Mouse (Mus musculus) activated CD4-positive, CD25-positive, alpha-beta regulatory T cell, adult 4 months (primary cell): ENCODE data around the gene Omd. TPM values are rescaled to one million over a fixed set of nuclear protein-coding genes. Genes with fewer than 3 reads are reported as not detected.
"Not testable (repeated sequence)": the region's sequence is repeated elsewhere in the genome, so short reads cannot be mapped to it uniquely, and the experiment has no call there.

Experiments used
- ATAC-seq: one replicate; pipeline ENCODE4 v1.8.0; 2017
- polyA plus RNA-seq, 2 experiments: library from polyadenylated mRNA; unstranded; fragments of 100-300 nt; shearing (Covaris generic); gene quantifications; one replicate each; pipeline ENCODE4 v1.2.1; 2017

Gene Omd
- polyA plus RNA-seq: under 1 TPM; 0.41 to 0.65 TPM

DNA sequence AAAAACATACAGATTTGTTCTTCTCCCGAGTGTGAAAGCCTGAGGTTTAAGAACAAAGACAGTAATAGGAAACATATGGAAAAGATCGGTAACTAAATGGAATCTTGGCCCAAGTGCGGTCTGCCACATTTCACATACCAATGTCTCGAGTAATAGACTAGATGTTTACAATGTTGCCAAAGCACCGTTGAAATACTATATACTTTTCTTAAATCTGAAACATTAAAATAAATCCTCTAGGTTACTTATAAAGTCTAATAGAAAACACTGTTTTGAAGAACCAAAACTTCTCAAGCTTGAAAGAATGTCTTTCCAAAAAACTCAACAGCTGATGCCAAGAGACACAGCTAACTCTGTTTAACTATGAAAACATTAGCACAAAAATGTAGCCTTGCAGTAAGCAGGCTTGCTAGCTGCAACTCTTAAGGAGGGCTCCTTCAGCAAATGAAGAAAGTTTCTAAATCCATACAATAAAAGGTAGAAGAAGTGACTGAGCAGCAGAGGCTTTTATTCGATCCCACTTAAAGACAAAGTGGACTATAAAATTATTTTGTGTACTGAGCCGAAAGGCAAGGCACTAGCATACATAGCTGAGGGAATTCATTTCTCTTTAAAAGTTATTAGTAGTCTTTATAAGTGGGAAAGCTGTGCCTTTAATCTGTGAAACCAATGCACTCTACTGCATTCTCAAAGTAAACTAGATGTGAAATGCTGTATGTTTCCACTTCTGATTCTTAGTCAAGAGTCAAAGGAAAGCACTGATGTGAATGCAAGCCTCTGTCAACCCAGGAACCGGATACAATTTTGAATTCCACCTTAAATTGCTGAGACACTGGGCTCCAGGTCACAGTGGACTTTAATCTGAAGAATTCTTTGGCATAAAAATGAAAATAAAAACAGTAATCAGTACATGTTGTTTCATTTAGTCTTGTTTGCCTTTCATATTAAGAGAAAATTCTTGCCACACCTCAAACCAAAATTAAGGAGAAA, at the start of gene Omd:
TSS of gene Omd (plus strand) at position 922 of the 990 bp plus-strand sequence.
- no peak for ATAC-seq

DNA sequence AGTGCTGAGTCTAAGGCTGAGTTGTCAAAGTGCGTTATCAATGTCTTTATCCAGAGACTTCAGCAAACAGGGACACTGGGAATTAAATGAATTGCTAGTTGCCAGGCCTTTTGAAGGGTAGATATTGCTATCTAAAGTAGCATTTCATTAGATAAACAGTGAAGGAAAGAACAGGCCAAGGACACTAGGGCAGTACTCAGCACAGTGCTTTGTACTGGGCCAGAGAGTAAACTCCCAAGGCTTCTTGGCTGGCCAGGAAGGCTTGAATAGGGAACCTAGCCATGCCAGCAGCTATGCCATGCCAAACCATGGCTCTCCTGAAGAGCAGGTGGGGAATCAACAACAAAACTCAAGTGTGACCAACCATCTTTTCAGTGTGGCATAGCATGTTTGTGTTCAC, 45.3 kb upstream of the Omd start:
- ATAC-seq: no peak

DNA sequence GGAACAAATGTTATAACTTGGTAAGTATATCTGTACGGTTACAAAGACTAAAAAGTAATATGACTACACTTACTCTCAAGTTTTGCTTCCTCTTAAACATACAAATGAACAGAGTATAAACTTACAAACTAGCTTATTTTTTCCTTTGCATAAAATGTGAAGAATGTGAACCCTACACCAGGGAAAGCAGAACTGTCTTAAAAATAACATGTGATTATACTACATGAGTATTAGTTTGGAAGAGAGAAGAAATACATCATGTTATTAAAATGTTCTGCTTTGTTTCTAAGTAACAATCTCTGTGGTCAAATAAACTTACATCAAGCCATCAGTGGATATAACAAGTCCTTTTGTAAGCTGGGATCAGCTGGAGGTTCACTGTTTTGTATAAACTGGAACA, 43.6 kb upstream of the Omd start:
- no peak for ATAC-seq

DNA sequence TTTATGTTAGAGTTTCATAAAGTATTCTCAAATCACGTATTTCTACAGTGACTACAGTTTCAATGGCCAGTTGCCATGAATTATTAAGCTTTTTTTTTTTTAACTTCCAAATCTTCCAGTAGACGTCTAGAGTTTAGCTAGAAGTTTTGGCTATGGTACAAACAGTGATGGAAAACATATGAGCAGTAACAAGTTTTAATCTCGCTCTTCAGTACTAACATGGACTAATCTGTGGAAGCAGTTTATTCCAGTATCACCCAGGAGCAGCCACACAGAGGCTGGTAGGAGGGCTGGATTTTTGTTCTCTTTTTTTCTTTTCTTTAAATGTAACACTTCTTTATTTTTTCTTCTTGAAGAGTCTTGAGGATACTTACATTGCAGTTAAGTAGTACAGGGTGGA, 38.0 kb upstream of the Omd start, which contains the start of gene Aspn:
TSS of gene Aspn (plus strand) at position 165 of the 400 bp plus-strand sequence.
- no peak for ATAC-seq

DNA sequence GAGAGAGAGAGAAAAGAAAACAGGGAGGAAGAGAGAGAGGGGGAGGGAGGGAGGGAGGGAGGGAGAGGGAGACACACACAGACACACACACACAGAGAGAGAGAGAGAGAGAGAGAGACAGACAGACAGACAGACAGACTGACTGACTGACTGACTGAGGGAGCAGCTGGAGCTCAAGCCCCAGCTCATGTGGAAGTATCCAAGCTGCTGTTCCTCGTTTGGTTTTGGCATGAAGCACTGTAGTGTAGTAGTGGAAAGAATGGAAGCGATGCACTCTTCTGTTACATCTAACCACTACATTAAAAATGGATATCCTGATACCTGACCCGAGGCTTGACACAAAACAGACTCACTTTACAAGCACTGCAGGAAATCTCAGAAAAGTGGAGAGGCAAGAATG, 36.6 kb upstream of the Omd start:
- no peak for ATAC-seq

- ATAC-seq: no peak
Measured at GRCm38 (mm10) chr13:49546517-49546916, 35.7 kb upstream of the Omd start.

DNA sequence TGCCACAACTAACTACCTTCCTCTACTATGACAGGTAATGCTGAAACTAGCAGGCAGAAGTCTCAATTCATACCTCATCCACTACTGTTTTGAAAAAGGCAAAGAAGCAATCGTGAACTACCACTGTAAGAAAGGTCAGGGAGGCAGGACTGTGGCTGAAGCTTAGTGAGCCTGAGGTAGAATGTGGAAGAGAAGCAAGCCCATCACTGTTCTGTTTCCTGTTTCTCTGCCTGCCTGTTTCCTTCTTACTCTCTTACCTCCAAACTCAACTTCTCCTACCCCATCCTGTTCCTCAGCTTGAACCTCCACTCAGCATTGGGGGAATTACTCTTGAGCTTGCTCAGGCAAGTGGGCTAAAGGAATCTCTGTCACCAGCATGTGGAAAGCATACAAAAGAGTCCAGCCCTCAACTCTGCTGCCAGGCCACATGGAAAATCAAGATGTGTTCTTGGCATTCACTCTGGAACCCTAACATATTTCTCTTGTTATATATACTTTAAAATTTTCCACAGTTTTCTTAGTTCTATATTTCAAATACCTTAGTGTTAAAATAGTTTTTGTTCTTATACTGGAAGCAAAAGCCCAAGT, 34.6 kb upstream of the Omd start:
- ATAC-seq: no peak

DNA sequence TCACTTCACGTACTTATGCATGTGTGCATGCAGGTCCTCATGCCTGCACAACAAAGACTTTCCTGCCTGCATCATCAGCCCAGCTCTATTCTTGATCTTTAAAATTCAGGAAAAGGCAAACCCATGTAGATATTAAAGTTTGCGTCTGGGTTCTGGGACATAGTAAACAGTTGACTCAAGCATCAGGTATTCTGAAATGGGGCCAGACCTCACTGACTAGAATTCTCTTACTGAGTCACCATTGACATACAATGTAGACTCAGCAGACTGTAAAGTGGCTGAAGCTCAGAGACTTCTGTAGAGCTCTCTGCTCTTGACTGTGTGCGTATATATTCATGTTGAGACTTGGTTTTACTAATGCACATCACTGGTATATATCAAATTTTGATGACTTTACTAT, 32.6 kb upstream of the Omd start:
- ATAC-seq: no peak

DNA sequence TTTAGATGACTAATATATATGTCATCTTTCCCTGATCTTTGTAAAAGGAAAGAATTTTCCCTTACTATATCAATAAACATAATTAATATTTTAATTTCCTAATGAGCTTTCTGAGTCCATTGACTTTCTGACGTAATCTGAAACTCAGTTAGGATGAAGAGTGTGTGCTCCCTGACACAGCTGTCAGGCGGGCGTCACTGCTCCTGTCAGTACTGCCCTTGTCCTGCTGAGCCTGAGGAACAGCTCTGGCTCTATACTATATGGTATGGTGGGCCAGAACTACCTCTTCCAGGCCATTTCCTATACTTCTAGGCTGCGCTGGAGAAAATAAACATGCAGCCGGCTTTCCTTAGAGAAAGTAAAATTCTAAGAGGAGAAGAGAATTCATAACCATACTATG, 27.7 kb upstream of the Omd start:
- ATAC-seq: no peak

DNA sequence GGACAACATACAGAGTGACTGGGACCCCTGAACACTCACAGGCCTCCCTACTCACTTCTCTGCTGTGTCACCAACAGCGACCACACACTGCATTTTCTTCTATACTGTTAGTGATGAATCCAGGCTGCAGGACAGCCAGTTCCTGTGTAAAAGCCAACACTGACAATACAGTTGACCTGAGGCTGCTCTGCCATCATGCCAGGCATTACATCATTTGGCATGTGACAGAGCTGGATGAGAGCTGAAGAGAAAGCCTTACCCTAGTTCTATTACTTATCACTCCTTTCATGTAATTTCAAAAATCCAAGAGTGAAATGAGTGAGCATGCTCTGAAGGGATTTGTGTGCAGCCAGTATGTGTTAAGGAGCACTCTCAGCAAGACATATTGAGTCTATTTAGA, 26.1 kb upstream of the Omd start:
- no peak for ATAC-seq

- peak; percentile 76 for ATAC-seq
Measured at GRCm38 (mm10) chr13:49556924-49557323, 25.3 kb upstream of the Omd start.

GRCm38 (mm10) chr13:49559185-49559584, 23.1 kb upstream of the Omd start:
- ATAC-seq: no peak

GRCm38 (mm10) chr13:49560886-49561285, 21.4 kb upstream of the Omd start:
- no peak for ATAC-seq

GRCm38 (mm10) chr13:49564347-49564746, 17.9 kb upstream of the Omd start:
- no peak for ATAC-seq

DNA sequence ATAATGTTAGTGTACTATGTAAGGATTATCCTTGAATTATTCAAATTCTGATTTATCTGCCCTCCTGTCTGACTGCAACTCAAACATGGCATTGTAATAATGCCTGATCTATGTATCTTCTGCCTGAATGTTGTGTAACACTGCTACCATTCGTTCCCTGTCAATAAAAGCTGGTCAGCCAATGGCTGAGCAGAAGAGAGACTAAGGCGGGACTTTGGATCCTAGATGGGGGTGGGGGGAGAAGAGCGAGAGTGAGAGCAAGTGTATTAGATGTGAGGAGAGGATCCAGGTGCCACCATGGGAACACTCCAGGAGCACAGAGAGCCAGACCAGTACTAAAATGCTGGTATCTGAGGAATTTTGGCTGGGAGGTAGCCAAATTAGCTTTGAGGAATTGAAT, 11.9 kb upstream of the Omd start:
- no peak for ATAC-seq

DNA sequence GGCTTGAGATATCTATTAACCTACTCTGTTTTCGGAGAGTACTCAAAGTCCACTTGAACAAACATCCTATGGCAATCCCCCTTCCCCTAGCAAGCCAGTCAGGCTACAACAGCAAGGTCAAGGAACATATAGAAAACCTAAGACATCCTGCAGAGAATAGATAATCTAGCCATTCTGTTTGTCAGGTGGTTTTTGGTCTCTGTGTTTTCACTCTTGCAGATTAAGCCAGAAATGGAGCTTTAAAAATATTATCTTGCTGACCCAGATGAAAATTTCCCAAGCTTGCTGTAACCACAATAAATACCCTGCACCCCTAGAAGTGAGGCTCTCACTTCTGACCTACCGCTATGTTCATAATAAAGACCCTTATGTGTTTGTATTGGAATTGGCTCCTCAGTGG, 10.8 kb upstream of the Omd start:
- no peak for ATAC-seq

DNA sequence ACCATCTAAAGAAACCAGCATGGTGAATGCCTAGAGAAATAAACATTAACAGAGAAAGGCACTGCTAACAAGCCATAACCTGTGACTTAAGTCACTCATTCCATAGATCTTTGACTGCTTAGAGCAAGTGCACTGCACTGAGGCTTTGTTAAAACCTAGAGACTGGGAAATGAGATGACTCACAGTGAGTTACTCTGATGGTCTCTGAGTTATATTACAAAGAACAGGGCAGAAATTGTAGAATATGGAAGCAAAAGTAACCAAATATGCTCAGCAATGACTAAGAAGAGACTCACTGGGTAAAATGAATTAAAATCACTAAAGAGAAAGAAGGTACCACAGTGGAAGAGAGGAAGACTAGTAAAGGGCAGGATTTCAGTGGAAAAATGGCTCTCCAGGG, 1.6 kb downstream of the Omd start:
- ATAC-seq: no peak

DNA sequence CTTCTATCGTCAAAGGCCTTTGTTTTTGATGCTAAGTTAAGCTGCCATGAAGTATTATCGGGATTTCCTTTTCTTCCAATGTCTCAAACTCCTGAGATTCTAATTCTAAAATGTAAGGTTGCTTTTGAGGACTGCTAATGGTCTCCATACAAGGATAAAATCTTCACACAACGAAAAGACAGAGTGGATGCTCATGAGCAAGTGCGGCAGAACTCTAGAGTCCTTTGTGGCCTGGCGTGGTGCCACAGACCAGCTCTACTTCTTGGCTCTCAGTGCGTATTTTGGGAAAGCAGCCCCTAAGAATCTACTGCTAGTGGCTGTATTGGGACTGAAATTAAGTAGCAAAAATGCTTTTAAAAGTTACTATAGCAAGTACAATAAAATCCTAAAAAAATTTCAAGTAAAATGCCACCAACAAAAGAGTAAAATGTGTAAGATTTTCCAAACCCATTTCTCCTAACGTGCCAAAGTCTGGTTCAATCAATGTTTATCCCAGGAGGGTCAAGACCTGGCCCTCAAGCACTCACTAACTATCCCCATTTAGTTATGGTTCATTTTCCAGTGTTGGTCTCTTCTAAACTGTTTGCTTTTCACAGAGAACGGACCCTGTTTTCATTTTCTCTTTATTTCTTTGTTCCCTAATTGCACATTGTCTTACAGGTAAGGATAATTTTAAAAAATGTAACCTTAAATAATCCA, 2.2 kb downstream of the Omd start:
- ATAC-seq: no peak

DNA sequence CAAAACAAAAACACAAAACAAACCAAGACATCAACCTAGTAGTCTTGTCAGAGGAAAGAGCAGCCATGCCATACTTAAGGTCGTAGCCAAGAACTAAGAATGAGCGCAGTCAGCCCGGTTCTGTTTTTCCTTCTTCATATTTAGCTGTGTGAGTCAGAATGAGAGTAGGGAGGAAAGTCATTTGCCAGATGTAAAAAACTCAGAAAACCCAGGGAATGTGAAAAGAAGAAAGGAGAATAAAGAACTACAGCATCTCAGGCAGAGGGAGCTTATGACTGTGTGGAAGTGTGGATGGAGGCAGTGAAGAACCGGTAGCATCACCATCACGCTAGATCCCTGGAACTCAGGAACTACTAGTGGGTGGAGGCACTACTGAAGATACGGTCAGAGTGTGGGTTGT, 3.8 kb downstream of the Omd start:
- ATAC-seq: no peak

DNA sequence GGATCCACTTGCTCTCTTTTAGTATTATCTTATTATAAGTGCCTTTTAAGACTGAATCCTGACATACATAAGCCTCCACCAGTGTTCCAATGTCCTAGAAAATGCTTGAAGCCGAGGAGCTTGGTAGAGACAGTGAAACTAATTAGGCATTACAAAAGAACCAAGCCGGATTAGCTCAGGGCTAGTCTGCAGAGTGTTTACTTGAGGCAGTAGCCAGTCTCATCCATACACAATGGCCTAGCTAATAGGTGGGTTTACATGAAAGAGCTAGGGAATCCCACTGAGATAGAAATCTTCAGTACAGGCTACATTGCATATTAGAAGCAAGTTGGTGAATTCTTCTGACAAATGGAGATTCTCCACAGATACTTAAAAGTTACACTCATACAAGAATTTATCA, 20.3 kb downstream of the Omd start:
- ATAC-seq: not testable (repeated sequence)

DNA sequence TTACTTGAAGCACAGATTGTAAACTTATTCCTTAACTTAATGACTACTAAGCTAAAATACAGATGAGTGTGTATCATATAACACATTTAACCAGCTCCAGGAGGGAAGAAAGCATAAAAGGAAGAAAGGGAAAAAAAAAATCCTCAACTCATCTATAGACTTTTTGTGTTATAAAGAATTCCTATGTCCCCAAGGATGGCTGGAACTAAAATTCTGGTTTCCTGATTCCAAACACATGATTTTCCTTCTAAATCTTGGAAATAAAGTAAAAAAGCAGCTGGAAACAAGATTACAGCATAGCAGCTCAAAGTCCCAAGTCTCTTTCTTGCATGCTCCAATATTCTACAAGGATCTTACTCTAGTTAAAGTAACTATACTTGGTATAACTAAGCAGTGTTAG, 21.3 kb downstream of the Omd start:
- no peak for ATAC-seq

DNA sequence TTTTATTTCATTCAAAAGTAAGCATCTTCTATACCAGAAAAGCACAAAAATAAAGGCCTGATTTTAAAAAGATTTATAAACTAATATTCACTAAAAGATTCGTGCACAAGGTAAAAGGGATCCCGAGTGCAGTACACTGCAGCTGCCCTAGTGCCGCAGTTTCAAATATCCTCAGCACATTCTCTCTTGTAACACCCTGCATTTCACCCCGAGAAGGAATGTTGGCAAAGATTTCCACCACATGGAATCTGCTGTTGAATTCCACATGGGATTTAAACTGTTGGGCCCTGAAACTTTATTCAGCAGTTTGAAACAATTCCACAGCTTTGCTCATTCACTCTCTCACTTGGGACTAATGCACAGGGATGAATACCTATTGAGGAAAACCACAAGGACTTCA, 25.5 kb downstream of the Omd start, which contains the start of gene Ogn:
TSS of gene Ogn (plus strand) at position 333 of the 400 bp plus-strand sequence.
- ATAC-seq: no peak

DNA sequence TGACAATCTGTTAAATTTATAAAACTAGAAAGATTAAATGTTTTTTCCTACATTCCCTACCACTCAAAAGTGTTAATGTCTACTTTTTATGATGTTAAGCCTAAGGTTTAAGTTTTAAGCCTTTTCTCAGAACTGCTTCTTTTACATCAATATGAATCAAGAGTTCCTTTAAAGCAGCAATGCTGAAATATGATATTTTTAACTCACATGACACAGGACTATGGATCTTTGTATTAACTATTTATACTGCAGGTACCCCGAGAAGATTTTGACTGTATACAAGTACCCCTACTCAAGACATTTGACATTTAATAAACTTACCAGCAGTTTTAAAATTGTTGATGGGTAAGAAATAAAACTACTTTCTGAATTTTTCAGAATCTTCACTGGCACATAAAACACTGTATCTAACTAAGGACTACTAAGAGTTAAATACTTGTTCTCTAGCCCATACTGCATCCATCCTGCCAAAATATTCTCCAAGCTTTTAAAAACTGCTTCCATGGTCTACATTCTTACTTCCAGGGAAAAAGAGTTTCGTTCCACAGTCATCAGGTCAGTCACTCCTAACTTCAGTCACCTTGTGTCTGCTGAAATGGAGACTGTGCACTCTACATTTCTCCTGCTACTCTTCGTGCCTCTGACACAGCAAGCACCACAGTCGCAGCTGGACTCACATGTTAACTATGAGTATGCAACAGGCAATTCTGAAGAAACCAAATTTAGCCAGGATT, 26.5 kb downstream of the Omd start:
- no peak for ATAC-seq
